Mouse (Mus musculus) neural tube, embryonic 11.5 days (tissue): Measurements from ENCODE around the gene Ecd. TPM values are rescaled to one million over a fixed set of nuclear protein-coding genes. Genes with fewer than 3 reads are reported as not detected.

Experiments
- ATAC-seq: fragments of 200-750 bp; cut with Nextera tagmentation; 2 replicates; pipeline ENCODE4 v1.8.0; 2017; ENCODE audit warnings: moderate number of reproducible peaks, mild to moderate bottlenecking, moderate TSS enrichment, moderate library complexity; ENCODE audit not compliant: insufficient read depth, low FRiP score, low TSS enrichment
- DNase-seq: peaks from one replicate; pipeline ENCODE4 v3.0.0-alpha.2; 2015; ENCODE audit warnings: low spot score
- H3K27ac ChIP-seq: fragments of 300-500 bp; sonication (generic); 2 replicates; pipeline ENCODE4 v1.5.1; 2014; ENCODE audit warnings: low read depth, mild to moderate bottlenecking, low read length
- H3K27me3 ChIP-seq: fragments of 300-500 bp; sonication (generic); 2 replicates; pipeline ENCODE4 v1.6.1; 2014; ENCODE audit warnings: mild to moderate bottlenecking, low read length, mixed read lengths; ENCODE audit not compliant: control insufficient read depth, insufficient read depth
- H3K36me3 ChIP-seq: fragments of 300-500 bp; sonication (generic); 2 replicates; pipeline ENCODE4 v1.6.1; 2014; ENCODE audit warnings: mild to moderate bottlenecking, low read length, moderate library complexity, mixed read lengths; ENCODE audit not compliant: control insufficient read depth, insufficient read depth
- H3K4me1 ChIP-seq: fragments of 300-500 bp; sonication (generic); 2 replicates; pipeline ENCODE4 v1.6.1; 2014; ENCODE audit warnings: low read length, mixed read lengths; ENCODE audit not compliant: control insufficient read depth, insufficient read depth
- H3K4me2 ChIP-seq: fragments of 300-500 bp; sonication (generic); 2 replicates; pipeline ENCODE4 v1.6.1; 2014; ENCODE audit warnings: low read depth, mild to moderate bottlenecking, moderate library complexity
- H3K4me3 ChIP-seq: fragments of 300-500 bp; sonication (generic); 2 replicates; pipeline ENCODE4 v1.5.1; 2014; ENCODE audit warnings: low read depth, low read length
- H3K9ac ChIP-seq: fragments of 300-500 bp; sonication (generic); 2 replicates; pipeline ENCODE4 v1.6.1; 2014; ENCODE audit warnings: mild to moderate bottlenecking, low read length
- H3K9me3 ChIP-seq: fragments of 300-500 bp; sonication (generic); 2 replicates; pipeline ENCODE4 v1.6.1; 2016; ENCODE audit warnings: low read length; ENCODE audit not compliant: control insufficient read depth
- WGBS: fragments of 180-500 bp; shearing (Covaris S2); extraction: QIAGEN DNeasy Blood & Tissue Kit; methylation state at CpG from one replicate; pipeline ENCODE4 v1.1.7; 2014; 5-methylcytosine and 5-hydroxymethylcytosine counted together
- polyA plus RNA-seq: library from polyadenylated mRNA; unstranded; fragments of >200 nt; fragmentation: Nextera tagmentation; extraction: Ambion mirVana; gene quantifications from 2 replicates; pipeline ENCODE4 v1.2.1, GENCODE M21; 2014

Gene Ecd
- polyA plus RNA-seq, 1 experiment from 2014 or later = 71.6 TPM

DNA sequence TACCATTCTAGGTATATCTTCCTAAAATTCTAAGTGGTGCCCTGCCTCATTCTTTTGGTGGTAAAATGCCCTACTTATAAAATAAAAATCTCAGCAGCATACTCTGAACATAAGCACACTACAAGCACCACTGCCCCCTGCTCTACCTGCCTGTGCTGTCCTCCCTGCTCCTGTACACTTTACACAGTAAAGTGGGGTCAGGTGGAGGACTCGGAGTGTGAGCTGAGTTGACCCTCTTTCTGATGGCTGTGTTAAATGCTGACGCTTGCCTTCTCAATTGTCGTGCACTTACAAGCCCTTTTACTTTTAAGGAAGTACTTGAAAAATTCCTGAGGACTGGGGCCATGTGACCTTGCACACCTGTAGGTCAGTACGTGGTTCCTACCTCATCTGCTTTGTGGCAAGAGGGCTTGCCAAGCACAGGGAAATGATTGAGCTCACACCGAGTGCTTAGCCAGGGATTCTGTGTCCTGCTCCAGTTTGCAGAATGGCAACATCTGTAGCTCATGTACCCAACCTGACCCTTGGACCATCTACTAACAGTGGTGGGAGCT is 31.2 kb upstream of the Ecd start:
- H3K4me2 ChIP-seq = no peak overlapping the region
- ATAC-seq = no peak
- H3K4me1 ChIP-seq = no peaks in the 10 kb centered on the region
- no peaks in the 10 kb centered on the region for H3K27me3 ChIP-seq
- no peak overlapping the region for H3K9ac ChIP-seq
- no peak overlapping the region for H3K4me3 ChIP-seq
- no peaks in the 10 kb centered on the region; the same call in 1 of the 2 replicates for H3K36me3 ChIP-seq
- no peak for DNase-seq
- WGBS = 88% methylated on average over 5 of the region's 5 CpGs
- no peak overlapping the region for H3K27ac ChIP-seq
- H3K9me3 ChIP-seq = no peaks in the 10 kb centered on the region

DNA sequence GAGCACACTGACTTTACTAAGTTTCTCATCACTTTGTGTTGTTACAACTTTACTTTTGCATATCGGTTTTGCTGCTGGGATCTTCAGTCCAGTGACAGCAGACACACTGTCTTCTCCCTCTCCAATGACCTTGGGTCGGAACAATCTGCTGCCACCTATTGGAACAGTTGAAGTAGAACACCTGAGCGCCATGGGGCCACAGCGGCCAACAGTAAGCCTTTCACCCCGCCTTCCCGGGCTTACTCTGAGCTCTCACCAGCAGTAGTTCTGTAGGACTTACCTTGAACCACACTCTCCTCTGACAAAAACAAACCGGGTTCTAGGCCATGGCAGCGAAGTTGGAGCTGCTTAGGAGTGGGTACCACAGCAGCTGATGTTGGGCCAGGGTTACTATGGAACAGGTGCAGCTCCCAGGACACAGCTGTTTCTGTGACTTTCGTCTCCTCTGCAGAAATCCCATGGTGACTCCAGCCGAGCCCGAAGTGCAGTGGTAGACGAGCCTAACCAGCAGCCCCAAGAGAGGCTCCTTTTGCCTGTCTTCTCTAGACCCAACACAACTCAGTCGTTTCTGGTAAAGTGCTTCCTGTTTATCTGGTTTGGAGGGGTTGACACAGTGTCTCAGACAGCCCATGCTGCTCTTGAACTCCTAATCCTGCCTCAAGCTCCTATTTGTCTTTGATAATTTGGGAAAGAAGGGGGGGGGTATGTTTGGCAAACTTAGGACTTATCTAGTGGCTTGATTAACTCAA is 30.6 kb upstream of the Ecd start:
- DNase-seq (peak; percentile 42), ATAC-seq (no peak)
- no peak overlapping the region for H3K27ac ChIP-seq
- H3K9ac ChIP-seq = no peak overlapping the region
- no peaks in the 10 kb centered on the region for H3K27me3 ChIP-seq
- H3K9me3 ChIP-seq = no peaks in the 10 kb centered on the region
- WGBS = 39% methylated on average over 13 of the region's 13 CpGs
- no peaks in the 10 kb centered on the region for H3K36me3 ChIP-seq
- no peak overlapping the region for H3K4me3 ChIP-seq
- H3K4me1 ChIP-seq = no peaks in the 10 kb centered on the region
- no peak overlapping the region for H3K4me2 ChIP-seq

DNA sequence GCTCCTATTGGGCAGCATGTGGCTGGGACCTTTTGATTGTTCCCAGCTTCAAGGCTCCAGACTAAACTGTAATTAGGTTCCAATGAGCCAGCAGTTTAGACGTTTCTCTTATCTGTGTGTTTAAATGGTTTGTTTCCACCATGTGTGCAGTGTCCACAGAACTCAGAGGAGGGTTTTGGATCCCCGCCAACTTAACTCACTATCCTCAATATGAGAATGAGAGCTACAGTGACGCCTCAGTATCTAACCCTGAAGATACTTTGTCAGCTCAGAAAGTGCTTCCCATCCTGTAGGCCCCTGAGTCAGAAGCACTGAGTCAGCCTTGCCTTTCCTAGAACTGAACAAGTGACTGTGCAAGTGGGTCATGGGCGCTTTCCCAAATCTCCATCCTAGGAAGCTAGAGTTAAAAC is 29.2 kb upstream of the Ecd start:
- H3K27ac ChIP-seq = no peak overlapping the region
- H3K27me3 ChIP-seq = no peaks in the 10 kb centered on the region
- WGBS = 90% methylated on average over 4 of the region's 4 CpGs
- no peaks in the 10 kb centered on the region for H3K36me3 ChIP-seq
- no peak overlapping the region for H3K9ac ChIP-seq
- H3K4me1 ChIP-seq = no peaks in the 10 kb centered on the region
- no peaks in the 10 kb centered on the region for H3K9me3 ChIP-seq
- no peak overlapping the region for H3K4me2 ChIP-seq
- DNase-seq = no peak
- ATAC-seq = no peak
- H3K4me3 ChIP-seq = no peak overlapping the region

GRCm38 (mm10) chr14:20371854-20372253 is 23.9 kb upstream of the Ecd start:
- no peaks in the 10 kb centered on the region for H3K27me3 ChIP-seq
- WGBS = 95% methylated on average over 1 of the region's 1 CpGs
- DNase-seq (no peak), ATAC-seq (no peak)
- H3K9ac ChIP-seq = no peak overlapping the region
- H3K4me1 ChIP-seq = no peaks in the 10 kb centered on the region
- no peak overlapping the region for H3K4me2 ChIP-seq
- no peaks in the 10 kb centered on the region for H3K36me3 ChIP-seq
- H3K9me3 ChIP-seq = no peaks in the 10 kb centered on the region
- H3K27ac ChIP-seq = no peak overlapping the region
- no peak overlapping the region for H3K4me3 ChIP-seq

DNA sequence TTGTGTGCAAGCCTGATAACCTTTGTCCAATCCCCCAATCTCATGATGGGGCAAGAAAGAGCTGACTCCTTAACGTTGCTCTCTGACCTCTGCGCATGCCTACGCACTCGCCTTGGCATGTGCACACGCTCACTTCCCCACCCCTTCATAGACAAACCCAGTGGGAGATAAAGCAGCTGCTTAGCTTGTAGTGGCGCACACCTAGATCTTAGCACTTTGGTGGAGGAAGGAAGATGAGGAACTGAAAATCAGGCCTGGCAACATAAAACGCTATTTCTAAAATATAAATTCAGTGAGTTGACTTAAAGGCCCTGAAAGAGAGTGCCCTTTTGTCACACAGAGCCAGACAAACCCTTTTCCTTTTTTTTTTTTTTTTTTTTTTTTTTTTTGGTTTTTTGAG is 22.9 kb upstream of the Ecd start:
- no peak for ATAC-seq
- Histone ChIP-seq H3K4me3 (no peak overlapping the region), H3K4me2 (no peak overlapping the region), H3K4me1 (no peaks in the 10 kb centered on the region), H3K27me3 (no peaks in the 10 kb centered on the region), H3K9me3 (no peaks in the 10 kb centered on the region), H3K36me3 (no peaks in the 10 kb centered on the region), H3K27ac (no peak overlapping the region), H3K9ac (no peak overlapping the region)
- WGBS = 84% methylated on average over 7 of the region's 7 CpGs
- no peak for DNase-seq

GRCm38 (mm10) chr14:20368271-20368670 is 20.4 kb upstream of the Ecd start:
- no peak for DNase-seq
- no peak overlapping the region for H3K9ac ChIP-seq
- peaks cover 2% of the 10 kb centered on the region; the same call in 1 of the 2 replicates for H3K36me3 ChIP-seq
- H3K27me3 ChIP-seq = no peaks in the 10 kb centered on the region
- H3K4me1 ChIP-seq = no peaks in the 10 kb centered on the region
- no peak overlapping the region for H3K4me3 ChIP-seq
- ATAC-seq = no peak
- WGBS = 89% methylated on average over 3 of the region's 3 CpGs
- H3K4me2 ChIP-seq = no peak overlapping the region
- H3K27ac ChIP-seq = no peak overlapping the region
- no peaks in the 10 kb centered on the region for H3K9me3 ChIP-seq

DNA sequence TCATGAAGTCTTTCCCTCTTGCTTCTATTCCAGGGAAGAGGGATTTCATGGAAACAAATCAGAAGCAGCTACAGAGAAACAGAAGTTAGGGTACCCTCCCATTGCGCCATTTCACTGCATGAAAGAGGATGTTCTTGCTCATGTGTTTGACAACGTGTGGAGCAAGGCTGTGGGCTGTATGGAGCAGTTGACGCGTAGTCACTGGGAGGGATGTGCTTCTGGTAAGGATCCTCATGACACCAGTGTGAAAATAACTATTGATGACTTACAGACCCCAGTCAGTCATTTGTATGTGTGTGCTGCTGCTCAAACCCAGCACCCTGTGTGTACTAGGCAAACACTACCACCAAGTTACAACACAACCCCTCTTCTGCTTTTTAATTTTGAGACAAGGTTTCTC is 15.3 kb upstream of the Ecd start:
- H3K4me2 ChIP-seq = no peak overlapping the region
- H3K9ac ChIP-seq = no peak overlapping the region
- no peak overlapping the region for H3K4me3 ChIP-seq
- WGBS = 93% methylated on average over 4 of the region's 4 CpGs
- H3K36me3 ChIP-seq = peaks cover 5% of the 10 kb centered on the region
- no peaks in the 10 kb centered on the region for H3K9me3 ChIP-seq
- H3K4me1 ChIP-seq = no peaks in the 10 kb centered on the region
- H3K27me3 ChIP-seq = no peaks in the 10 kb centered on the region
- H3K27ac ChIP-seq = no peak overlapping the region
- ATAC-seq (no peak), DNase-seq (no peak)

DNA sequence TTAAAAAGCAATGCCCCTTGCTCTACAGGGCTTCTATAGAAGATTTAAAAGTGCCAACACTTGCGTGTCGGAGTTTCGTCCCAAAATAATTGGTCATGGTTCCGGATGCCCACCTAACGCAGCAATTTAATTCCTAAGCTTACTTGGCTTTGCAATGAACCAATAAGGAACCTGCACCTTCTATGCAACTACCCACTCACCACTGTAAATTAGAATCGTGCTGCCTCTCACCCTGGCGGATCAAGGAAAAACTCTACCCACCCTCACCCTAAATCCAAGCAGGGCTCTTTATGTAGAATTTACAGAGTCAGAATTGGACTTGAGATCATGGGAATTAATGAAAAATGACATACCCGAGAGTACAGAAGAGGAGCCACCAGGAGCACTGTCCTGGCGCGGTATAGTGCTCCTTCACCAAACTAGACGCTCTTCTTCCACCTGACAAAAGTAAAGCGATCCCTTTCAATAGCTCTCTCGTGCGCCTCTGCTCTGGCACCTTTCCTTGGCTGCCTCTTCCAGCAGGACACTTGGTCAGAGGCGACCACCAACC is 405 bp downstream of the Ecd start:
- H3K27me3 ChIP-seq = no peaks in the 10 kb centered on the region
- WGBS = 6% methylated on average over 15 of the region's 15 CpGs
- H3K4me1 ChIP-seq = peaks cover 2% of the 10 kb centered on the region; the same call in 1 of the 2 replicates
- H3K9me3 ChIP-seq = no peaks in the 10 kb centered on the region
- H3K4me3 ChIP-seq = peak overlapping the region; percentile 84
- peak; percentile 27 for ATAC-seq
- H3K4me2 ChIP-seq = peak overlapping the region; percentile 76
- DNase-seq = no peak
- peak overlapping the region; percentile 95 for H3K9ac ChIP-seq
- H3K27ac ChIP-seq = no peak overlapping the region
- peaks cover 5% of the 10 kb centered on the region; the same call in 1 of the 2 replicates for H3K36me3 ChIP-seq

GRCm38 (mm10) chr14:20345885-20346284 is 2.0 kb downstream of the Ecd start:
- ATAC-seq (no peak), DNase-seq (no peak)
- no peak overlapping the region for H3K9ac ChIP-seq
- H3K4me3 ChIP-seq = no peak overlapping the region
- peaks cover 2% of the 10 kb centered on the region; the same call in 1 of the 2 replicates for H3K4me1 ChIP-seq
- H3K4me2 ChIP-seq = no peak overlapping the region; the same call in 1 of the 2 replicates
- H3K36me3 ChIP-seq = peaks cover 5% of the 10 kb centered on the region; the same call in 1 of the 2 replicates
- 89% methylated on average over 9 of the region's 9 CpGs for WGBS
- no peak overlapping the region for H3K27ac ChIP-seq
- H3K27me3 ChIP-seq = no peaks in the 10 kb centered on the region
- H3K9me3 ChIP-seq = no peaks in the 10 kb centered on the region
